Mouse (Mus musculus) urinary bladder, postnatal 10 days (tissue): ENCODE results near the gene Amotl1.
"Not testable (repeated sequence)": the region's sequence is repeated elsewhere in the genome, so short reads cannot be mapped to it uniquely, and the experiment has no call there.

Source experiments
- DNase-seq: peaks from one replicate; pipeline ENCODE4 v3.0.0; 2022; ENCODE audit warnings: low spot score

The Amotl1 gene

DNA sequence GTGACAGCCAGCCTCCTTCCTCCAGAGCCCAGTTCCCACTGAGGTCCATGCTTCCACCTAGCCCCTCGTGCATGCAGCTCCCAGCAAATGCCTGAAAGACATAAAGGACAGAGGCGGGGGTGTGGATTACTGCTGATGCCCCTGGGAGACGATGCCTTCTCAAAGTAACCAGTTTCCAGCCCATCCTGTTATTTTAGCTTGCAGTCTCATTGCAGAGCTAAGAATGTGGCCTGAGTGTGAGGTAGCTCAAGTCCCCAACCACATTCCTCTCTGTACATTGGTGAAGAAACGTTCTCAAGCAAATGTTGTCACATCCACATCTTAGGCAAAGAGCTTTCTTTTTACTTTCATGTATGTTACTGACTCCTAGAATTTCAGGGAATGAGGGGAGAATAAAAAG is at the start of gene Amotl1:
Amotl1 (minus strand) TSS at position 101 of the 400 bp plus-strand sequence.
- DNase-seq, result no peak

DNA sequence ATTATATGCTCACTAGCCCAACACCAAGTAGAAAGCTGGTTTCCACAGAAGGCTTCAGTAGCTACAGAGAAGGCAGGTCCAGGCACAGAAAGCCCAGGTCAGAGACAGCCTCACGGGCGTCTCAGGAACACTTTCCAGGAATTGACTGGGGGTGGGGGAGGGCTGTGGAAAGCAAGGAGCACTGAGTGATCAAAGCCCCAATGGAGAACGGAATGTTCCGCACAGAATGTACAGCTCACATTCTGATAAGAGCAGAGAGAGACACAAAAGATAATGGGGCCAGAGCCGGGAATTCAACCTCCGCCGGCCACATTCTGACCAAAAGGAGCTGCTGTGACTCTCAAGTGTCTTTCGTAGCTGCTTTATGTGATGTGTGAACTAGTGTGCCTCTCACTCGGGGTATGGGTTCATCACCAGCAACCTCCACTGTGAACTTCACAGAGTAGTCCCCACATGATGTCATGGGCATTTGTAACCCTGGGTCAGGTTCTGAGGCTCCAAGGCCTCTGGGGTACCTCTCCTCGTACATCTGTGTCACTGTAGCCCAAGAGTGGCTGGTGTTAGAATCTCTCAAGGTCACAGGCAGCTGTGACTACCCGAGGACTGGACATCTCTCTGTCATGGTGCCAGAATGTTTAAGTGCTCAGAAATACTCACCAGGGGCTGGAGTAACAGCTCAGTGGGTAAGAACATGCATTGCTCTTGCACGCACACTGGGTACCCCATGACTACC is 44.7 kb upstream of the Amotl1 start:
- no peak for DNase-seq

DNA sequence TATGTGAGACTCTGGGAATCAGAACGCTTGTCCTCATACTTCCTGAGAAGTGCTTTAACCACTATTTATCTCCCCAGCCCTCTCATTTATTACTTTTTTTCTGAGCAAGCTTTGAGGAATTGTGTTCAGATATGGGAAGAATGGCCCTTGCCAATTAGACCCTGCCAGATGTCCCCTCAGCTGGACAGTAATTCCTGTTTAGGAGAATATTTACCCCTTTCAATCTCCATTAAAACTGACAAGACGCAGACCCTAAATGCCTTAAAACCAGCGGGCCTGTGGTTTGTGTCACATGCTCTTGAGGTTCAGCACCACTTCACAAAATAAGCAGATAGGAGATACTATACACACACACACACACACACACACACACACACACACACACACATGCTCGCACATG is 39.5 kb upstream of the Amotl1 start:
- no peak for DNase-seq

DNA sequence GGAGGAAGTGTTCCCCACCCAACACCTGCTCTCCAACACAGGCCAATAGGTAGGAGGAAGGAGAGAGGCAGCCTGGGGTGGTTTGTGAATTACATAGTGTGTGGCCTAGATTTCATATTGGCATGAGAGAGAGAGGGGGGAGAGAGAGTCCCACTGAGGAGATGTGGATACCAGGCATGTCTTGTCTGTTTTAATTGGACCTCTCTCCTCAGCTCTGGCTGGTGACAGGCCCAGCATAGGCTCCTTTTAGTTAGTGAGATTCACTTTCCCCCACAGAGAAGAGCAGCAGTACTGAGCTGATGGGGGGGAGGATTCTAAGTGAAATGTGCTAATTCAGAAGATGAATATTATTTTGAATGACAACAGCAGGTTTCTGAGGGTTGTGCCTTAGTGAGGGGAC is 37.9 kb upstream of the Amotl1 start:
- DNase-seq, result no peak

DNA sequence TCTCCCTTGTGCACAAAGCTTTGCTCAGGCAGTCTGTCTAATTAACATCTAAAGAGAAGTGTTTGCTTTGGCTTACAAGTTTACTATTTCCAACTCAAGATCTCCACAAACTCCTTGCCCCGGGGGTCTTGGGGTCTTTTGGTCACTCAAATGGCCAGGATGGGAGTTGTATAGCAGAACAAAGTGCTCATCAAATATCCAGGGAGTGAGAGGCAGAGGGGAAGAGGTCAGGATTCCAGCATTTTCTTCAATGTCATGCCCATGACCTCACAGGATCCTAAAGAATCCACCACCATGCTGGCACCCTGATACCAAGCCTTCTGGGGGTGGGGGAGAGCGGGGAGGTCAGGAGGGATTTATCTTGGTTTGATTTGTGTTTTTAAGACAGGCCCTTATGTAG is 35.7 kb upstream of the Amotl1 start:
- no peak for DNase-seq

DNA sequence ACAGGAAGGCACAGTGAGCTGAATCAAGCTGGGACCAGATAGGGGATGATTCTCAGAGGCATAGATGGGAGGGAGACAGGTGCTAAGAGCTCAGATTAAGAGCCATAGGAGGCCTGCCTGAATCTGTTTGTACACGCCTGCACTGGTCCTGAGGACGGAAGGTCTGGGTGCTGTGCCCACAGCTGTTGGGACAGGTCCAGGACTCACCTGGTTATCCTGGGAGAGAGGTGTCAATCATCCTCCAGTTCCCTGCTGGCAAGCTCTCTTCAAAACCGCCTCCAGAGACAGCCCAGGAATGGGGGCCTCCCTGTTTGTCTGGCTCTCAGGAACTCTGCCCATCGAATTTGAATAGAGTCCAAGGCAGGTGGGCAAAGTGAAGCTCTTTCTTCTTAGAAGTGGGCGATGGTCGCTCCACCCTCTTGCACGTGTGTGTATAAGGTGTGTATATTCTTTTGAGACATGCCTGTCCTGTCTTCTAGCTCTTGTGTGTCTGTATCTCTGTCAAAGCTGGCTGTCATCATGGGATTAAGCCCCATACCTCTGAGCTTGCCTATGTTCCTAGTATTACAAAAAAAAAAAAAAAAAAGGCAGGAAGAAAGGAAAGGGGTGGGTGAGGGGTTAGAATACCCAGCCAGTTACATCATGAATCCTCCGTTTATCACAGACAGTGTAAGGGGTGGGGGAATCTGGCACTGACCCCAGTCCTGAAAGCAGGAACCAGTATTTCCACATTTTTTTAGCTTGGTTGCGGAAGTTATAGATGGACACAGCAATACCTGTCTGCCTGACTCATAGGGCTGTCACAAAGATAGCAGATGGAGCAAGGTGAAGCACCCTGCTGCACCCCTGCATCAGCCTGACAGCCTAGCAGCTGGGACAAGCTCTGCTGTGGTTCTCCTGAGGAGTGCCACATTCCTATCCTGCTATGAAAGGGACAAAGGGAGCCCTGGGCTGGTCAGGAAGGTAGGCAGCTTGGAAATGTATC is 31.1 kb upstream of the Amotl1 start:
- no peak for DNase-seq

DNA sequence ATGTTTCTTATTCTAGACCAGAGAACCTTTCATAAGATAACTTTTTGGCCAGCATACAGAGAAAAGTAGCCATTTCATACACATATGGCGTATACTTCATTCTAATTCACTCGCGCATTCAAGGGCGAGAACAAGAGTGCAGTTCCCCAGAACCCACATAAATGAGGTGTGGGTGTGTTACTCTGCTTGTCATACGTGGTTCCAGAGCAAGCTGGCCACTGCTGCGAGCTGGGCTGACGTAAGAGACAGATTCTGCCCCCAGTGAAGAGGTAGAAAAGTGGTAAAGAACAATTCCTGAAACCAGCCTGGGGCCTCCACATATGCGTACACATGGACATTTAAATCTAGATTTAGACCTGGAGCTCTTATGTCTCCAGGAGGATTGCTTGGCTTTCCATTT is 29.6 kb upstream of the Amotl1 start:
- no peak for DNase-seq

DNA sequence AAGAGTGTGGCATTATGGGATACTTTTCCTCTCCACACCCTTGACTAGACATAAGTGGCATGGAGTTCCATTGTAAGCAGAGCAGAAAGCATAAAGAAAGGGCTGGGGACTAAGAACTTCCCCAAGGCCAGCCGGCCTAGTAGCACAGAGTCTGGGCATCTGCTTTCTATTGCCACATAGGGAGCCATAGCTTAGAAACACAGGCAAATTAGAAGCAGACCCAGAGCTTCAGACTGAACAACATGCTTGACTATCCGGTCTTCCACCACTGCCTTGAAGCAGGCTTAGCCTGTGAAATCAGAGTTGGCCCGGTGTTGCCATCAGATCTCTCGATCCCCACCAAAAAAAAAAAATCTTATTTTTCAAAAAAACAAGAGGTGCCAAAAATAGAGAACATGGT is 28.3 kb upstream of the Amotl1 start:
- DNase-seq, result no peak

DNA sequence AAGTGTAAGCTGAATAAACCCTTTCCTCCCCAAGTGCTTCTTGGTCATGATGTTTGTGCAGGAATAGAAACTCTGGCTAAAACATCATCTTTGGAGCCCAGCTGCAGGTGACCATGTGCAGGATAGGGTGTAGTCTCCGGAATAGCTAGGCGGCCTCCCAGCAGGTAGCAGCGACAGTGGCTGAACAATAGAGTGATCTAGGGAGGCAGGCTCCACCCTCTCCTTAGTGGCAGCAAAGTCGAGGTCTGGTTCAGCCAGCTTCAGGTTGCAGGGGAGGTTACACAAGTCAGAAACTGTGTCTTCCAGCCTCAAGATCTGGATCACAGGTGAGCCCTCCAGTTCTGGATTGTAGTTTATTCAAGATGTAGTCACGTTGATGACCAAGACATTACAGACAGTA is 27.1 kb upstream of the Amotl1 start:
- not testable (repeated sequence) for DNase-seq

DNA sequence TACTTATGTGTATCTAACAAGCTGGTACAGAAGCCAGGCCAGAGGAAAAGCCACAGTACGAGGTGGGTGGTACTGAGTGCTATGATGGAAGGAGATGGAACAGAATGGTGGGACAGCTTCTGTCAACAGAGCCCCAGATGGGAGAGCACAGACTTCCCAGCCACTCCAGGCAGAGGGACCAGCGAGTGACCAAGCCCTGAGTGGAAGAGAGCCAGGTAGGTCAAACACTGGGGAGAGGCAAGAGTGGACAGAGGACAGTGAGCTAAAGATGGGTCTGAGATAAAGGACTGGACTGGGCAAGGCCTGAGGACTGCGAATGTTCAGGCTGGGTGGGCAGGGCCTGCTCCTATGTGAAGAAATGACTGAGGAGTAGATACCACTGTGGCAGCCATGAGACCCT is 23.5 kb upstream of the Amotl1 start:
- DNase-seq, result no peak

DNA sequence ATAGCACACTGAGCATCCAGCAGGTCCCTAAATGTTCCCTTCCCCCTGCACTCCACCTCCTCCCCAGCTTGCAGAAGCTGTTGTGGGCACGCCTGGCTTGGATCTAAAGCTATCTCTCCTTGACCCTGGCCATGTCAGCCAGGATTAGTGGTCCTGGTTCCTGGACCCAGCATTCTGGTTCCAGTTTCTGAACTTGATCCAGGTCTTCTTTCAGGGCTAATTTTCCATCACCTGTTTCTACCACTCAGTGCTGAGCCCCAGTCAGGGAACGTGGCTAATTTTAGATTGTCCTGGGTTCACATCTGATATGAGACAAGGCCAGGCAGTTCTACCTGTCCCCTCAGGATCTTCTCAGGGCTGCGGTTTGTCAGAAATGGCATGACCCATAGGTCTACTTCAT is 21.2 kb upstream of the Amotl1 start:
- DNase-seq, result no peak

DNA sequence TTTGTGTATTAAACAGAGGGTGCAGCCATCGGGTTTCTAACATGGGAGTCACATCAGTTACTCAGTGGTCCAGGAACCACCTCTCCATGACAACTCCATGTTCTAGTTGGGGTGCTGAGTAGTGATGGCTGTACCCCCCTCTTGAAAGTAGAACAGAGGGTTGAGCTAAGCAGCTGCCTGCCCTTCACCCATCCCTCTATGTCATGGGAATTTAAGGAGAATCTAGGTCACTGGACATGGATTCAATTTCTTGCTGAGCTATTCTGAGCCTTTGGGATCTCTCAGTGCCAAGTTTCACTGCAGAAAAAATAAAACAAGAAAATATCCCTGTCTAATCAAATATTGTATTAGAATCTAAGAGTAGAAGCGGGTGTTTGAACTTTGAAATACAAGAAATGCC is 18.7 kb upstream of the Amotl1 start:
- DNase-seq, result no peak

DNA sequence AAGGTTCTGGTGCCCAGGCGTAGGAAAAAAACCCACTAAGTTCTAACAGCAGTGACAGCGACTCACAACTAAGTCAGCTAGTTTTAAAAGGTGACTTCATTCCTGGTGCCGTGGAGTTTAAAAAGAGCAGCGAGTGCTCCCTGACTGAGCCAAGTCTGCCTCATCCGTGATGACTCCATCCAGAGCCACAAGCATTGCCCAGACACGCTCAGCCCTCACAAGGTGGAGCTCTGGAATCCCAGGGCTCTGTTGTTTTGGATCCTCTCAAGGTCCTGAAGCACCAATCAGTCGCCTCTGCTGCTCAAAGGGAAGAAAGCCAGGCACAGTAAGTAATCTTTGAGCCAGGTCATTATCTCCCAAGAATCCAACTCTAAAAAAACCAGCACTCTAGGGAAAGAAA is 18.0 kb upstream of the Amotl1 start:
- DNase-seq, result no peak

DNA sequence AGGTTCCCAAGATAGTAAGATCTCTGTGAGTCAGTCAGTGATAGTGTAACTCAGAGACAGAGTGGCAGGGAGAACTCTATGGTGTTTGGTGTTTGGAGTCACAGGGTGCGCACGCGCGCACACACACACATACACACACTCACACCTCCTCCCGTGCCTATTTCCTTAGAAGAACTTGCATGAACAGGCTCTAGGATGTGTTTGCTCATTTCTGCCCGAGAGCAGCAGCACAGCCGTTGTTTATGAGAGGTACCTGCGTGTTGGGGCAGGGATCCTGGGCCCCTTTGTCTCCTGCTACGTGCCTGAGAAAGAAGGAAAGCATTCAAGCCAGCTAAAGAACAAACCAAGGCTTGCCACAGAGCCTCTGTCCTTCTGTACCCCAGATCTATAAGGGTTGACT is 17.3 kb upstream of the Amotl1 start:
- no peak for DNase-seq

DNA sequence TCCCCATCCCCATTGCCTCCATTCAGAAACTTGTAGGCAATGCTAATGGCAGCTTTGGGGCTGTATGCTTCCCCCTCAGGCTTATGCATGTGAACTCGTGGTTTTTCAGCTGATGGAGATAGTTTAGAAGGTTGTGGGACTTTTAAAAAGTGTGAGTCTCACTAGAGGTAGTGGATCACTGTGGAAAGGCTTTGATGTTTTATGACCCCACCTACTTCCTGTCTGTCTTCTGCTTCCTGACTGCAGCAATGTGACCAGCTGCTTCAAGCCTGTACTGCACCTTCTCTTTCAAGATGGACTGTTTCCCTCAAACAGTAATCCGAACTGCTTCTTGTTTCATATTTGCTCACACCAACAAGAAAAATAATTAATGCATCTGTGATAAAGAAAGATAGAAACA is 13.1 kb upstream of the Amotl1 start:
- DNase-seq, result no peak

DNA sequence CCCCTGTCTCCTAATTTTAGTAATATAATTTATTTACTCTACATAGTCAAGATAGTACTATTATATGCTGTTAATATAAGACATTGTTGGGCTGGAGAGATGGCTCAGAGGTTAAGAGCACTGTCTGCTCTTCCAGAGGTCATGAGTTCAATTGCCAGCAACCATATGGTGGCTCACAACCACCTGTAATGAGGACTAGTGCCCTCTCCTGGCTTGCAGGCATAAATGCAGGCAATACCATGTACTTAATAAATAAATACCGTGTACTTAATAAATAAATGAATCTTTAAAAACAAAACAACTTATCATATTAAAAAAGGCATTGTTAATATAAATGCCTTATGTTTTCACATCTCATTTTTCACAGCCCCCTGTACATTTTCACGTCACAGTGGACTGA is 9.2 kb upstream of the Amotl1 start:
- no peak for DNase-seq

DNA sequence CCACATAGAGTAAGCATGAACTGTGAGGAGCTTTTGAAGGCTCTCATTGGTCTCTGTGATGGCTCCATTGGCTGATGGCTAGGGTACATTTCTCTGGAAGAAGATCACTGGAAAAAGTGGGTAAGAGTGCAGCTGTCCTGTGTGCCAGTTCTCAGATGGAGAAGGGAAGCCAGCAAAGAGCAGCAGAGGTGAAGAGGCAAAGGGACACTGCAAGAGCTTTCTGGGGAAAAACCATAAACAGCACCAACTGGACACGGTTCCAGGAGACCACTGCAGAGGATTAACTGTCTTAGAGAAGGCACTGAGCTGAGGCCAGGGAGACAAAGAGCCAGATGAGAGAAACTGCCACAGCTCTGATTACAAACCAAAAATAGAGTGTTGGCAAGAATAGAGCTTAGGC is 7.9 kb upstream of the Amotl1 start:
- no peak for DNase-seq

DNA sequence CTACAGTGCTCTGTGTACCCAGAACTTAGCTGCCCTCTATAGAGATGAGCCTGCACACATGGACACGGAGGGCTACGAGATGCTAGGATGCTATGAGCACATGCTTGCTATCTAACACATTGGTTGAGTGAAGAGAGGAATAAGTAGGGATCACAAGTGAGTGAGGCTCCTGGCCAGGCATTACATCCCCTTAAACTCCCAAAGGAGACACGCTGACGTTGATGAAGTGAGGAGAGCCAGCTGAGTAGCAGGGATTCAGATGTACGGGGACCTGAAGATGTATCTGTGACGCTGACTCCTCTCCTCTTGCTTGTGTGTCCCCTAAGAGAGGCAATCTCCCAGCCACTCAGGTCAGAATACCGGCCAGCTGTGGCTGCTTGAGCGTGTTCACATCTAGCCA is 3.0 kb upstream of the Amotl1 start:
- DNase-seq, result no peak

DNA sequence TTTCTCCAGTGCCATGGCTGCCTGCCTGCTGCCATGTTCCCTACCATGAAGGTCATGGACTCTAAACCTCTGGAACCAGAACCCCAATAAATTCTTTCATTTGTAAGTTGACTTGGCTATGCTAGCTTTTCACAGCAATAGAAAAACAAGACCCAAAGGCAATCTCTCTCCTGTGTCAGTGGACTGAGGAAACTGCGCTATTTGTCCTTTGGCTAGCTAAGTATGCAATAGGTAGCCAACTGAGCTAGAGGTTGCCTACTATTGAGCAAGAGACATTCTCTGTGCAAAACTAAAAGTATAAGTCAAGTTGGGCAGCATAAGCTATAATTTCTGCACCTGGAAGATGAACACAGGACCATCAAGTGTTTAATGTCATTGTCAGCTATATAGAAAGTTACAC is 1.8 kb upstream of the Amotl1 start:
- no peak for DNase-seq

DNA sequence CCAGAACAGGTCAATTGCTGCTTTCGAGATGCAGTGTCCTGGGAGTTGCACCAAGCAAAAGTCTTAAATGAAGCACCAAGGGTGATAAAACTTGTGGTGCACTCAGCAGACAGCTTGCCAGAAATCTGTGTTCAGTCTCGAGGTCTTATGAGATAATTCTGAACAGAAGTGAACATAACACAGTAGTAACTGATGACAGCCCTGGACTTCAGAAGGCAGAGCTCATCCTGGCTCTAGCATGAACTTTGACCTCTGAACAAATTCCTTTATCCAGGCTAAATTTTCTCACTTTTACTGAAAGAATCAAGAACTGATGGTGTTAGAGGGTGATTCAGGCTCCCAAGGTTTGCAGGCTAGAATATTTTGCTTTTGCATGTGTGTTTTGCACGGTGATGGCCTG is 1.2 kb upstream of the Amotl1 start:
- no peak for DNase-seq

DNA sequence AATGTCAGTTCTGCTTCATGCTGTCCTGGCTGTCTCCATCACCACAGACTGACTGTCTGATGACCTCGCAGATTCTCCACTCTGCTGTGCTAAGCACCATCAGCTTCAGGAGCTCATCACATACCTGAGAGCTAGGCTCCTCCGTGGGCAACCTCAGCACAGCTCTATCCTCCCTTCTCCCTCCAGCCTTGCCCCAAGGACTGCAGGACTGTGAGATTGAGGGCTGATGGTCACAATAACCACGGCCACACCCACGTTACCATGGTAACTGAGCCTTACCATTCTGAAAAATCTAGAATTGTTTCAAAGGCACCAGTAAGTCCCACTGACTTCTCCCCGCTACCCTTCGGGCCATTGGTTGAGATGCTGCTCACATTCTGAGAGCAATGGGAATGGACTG is 1.5 kb downstream of the Amotl1 start:
- DNase-seq, result no peak

DNA sequence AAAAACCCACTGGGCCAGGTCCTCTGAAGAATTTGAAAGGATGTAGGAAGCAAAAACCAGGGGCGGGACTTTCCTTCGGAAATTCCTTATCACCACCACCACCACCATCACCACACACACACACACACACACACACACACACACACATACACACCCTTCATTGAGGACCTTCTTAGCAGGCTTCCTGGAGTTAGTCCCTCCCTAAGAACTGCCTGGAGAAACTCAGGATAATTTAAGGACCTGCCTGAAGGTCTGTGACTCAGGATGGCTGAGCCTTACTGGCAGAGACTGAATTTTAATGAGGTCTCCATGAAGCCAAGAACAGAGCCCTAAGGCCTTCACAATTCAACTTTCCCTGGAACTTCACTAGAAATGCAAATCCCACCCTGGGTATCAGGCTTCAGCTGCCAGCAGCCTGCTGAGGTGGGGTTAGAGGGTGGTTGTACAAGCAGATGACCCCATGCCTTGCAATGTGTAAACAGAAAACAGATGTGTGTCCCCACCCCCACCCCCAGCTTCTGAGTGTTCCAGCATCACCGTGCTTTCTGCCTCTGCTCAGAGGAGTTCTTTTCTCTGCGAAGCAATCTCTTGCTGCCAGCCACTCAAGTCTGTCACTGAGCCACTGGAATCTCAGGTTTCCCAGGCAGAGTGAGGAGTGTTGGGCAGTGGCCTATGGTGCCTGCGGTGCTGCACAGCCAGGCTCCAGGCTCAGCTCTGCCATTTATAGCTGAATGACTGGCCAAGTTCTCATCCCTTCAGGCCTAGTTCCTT is 2.4 kb downstream of the Amotl1 start:
- DNase-seq, result no peak
